Mouse (Mus musculus) ovary, postnatal 10 days (tissue): ENCODE measurements around the gene Grm4.
A peak's percentile ranks its signal among the peaks of the same experiment; 100 is the strongest.

Source experiments
- DNase-seq: peaks from one replicate; pipeline ENCODE4 v3.0.0; 2022; ENCODE audit warnings: low spot score

The Grm4 gene

DNA sequence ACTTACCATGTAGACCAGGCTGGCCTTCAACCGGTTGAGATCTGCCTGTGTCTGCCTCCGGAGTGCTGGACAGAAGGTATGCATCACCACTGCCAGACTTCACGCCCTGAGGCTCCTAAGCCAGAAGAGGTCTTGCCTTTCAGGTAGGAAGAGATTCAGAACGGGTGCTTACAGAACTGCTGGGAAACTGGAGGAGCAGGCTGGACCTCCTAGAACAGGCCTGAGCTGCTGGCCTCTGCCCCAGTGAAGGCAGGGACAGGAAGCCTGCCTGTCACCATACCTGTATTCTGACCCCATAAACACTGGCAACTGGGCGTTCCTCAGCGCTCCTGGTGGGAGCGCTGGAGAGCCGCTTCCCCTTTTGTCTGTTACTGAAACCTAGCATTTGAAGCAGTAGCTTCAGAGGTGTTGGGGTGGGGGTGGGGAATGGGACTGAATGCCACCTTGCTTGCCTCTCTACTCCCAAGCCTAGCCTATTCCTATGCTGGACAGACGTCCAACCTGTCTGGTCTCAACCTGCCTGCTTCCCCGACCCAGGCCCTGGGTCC, 30.3 kb upstream of the Grm4 start:
- no peak for DNase-seq

DNA sequence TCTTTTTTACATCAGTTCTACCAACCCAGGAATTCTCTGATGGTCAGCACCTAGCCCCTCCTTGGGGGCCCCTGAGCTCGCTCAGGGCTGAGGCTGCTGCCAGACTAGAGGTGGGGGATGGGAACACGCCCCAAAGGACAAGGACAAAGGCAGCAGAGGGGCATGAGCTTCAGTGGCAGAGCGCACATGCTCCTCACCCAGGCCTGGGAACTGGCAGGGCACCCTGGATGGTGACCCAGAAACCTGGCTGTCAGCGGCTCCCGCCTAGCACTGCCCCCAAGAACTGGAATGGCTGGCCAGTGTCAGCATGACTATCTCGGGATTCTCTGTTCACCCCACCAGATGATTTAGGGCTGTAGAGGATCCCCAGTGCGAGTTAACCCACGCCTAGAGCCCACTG, 28.0 kb upstream of the Grm4 start:
- DNase-seq = no peak

DNA sequence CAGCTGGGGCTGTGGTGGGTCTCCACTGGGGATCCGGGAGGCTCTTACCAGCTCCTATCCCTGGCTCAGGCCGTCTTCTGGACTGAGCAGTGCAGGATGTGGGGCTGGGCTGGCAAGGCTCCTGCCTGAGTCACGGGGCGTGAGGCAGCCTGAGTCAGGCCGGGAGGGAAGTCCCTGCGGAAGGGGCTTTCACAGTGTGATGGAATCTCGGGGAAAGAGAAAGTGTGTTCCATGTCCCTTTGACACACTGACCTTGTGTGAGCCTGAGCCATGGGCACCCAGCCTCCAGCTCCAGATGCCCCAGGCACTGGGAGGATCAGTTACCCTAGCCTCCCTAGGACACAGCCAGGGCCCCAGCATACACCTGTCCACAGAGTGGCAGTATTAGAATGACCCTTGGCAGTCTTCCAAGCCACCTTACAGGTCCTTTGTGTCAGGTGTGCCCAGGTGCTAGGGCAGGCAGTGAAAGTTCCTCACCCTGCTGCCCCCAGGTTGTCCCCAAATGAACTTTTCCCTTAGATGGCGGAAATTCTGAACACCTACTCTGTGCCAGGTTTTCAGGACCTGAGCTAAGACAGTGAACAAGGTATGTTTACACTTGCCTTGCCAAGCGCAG, 26.2 kb upstream of the Grm4 start:
- no peak for DNase-seq

DNA sequence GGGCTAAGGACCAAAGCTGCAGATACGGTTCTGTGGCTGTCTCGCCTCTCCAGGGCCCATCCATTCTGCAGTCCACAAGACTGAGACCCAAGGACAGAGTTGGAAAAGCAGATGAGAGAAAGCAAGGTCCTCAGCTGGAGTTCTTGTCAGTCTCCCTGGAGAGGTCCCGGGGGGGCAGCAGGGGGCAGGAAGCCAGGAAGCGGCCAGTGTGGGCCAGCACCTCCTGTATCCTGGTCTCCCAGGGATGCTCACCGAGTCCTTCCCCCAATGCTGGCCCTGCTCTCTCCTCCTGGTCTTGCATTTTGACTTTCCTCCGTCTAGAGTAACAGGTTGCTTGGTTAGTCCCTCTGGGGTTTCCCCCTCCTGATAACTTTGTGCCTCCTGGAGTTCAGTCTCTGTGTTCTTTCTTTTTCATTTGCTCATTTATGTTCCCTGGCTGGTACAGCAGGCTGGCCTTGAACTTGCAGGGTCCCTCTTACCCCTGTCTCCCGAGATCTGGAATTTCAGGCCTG, 25.4 kb upstream of the Grm4 start:
- no peak for DNase-seq

DNA sequence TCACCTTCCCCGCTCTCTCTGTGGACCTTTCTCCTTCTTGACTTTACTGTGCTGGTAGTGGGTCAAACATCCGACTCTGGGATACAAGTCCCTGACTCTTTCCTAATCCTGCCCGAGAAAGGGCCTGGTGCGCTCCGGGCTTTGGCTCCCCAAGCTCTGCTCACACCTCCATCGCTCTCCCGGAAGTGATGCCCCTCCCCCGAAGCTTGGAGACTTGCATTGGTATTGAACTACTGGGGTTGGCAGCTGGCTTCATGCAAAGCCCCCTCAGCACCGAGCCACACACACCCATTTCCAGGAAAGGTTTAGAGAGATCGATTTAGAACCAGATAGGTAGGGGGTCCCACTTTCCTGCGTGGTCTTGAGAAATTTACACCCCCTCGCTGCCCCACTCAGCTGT, 24.8 kb upstream of the Grm4 start:
- DNase-seq = no peak

DNA sequence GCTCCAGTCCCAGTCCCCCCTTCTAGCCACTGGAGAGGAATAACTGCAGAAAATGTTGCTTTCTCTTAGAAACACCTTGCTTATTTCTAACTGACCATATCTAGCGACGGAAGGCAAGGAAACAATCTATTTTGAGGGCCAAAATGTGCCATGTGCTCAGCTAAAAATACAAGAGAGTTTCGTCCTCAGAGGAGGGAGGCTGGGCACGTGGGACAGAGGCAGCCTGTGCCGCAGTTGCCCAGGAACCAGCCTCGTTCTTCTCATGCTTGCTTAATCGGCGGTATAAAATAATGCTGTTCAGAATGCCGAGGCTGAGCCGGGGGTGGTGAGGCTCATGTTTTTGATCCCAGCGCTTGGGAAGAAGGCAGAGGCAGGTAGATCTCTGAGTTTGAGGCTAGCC, 23.3 kb upstream of the Grm4 start:
- DNase-seq = no peak

DNA sequence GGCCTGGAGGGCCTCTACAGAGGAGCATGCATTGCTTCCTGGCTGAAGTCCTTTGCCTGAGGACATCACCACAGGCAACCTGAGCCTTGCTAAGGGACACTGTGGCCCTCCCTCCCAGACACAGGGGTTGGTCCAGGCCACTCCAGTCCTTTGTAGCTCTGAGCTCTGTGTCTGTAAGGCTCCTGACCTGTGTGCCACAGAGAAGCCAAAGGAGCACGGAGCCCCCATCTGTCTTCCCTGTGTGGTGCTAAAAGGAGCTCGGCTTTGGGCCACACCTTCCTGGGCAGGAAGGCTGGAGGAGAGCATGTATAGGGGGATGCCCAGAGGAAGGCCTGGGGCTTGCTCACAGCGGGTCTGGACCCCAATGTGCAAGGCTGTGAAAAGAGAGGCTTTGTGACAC, 20.8 kb upstream of the Grm4 start:
- no peak for DNase-seq

DNA sequence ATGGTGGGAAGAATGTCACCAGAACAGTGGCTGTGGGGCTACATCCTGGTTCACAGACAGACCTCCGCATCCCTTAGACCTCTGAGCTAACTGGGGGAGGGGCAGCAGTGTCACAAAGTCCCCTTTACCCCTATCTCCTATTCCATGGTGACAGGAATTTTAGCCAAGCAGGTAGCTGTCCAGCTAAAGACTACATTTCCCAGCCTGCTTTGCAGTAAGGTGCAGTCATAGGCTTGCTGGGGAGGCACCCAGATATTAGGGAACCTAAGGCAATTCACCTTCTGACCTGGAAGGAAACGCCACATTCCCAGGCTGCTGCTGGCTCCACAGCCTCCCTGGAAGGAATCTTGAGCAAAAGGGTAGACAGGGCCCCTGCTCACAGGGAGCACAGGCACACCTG, 20.1 kb upstream of the Grm4 start:
- DNase-seq = no peak

DNA sequence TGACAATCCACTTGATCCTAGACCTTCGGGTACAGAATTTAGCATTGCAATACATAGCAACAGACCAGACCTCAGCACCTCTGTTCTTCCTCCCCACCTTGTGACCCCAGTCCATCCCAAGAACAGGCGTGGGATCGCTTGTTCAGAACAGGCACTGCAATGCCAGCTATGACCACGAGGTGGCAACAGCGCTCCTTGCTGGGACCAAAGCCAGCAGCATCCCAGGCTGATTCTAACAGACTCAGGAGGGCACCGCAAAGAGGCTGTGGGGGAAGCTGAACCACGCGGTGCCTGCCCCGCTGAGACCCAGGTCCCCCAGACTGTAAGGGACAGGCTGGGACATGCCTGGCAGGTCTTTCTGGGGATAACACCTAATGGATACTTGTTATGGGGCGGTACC, 13.5 kb upstream of the Grm4 start:
- DNase-seq = peak; percentile 86

DNA sequence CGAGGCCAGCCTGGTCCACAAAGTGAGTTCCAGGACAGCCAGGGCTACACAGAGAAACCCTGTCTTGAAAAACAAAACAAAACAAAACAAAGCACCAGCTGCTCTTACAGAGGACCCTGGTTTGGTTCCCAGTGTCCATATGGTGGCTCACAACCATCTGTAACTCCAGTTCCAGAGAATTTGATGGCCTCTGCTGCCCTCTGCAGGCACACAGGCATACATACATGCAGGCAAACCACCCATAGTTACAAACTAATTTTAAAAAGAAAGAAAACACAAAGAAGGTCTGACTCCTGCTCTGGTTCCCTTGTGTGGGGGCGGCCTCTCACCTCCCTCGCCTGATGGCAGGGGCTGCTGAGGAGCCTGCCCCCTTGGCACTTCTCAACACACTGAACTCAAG, 12.2 kb upstream of the Grm4 start:
- no peak for DNase-seq

DNA sequence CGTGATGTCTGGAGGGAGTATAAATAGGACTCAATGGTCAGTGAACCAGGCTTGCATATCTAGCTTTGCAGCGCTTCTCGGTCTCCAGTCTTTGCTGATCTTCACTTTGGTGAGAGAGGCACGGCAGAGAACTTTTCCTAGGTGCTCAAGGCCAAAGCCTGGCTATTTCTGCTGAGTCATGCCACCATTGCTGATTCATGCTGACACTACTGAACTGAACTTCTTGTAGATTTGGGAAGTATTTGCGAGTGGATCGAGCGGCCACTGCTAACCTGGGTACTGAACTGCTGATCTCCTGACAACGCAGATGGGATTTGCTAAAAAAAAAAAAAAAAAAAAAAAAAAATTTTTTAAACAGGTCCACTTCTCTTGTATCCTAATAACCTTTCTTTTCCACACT, 10.9 kb upstream of the Grm4 start:
- no peak for DNase-seq

DNA sequence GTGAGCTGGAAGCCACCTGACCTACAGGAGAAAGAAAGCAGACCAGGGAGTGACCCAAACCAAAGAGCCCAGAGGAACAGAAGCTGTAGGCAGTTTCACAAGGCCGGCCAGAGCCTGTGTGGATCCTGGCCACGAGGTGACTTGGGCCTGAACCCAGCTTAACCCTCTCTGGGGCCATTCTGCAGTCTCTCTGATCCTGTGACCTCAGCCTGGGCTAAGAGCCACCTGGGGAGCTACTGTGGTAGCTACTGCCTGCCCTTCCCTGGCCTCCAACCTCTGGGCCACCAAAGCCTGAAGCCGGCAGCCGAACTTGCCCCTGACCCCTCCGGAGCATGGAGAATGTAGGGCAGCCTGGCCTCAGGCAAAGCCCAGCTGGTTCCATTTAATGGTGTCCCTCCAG, 7.6 kb upstream of the Grm4 start:
- DNase-seq = no peak

DNA sequence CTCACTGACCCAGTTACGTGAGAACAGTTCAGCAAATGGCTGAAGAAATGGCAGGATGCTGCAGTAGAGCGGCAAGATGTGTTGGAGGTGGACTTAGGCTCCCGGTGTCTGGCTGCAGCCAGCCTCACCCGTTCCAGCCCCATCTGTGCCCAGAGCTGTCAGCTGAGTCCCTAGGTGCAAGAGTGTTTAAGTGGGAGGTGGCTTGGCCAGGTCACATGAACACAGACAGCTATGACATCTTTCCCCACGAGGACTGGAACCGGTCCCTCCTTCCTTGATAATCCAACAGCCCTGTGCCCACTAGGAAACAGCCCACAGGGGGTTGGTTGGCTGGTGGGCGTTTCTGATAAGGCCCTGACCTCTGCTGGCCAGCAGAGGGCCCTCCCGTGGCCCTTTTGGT, 6.8 kb upstream of the Grm4 start:
- DNase-seq = no peak

DNA sequence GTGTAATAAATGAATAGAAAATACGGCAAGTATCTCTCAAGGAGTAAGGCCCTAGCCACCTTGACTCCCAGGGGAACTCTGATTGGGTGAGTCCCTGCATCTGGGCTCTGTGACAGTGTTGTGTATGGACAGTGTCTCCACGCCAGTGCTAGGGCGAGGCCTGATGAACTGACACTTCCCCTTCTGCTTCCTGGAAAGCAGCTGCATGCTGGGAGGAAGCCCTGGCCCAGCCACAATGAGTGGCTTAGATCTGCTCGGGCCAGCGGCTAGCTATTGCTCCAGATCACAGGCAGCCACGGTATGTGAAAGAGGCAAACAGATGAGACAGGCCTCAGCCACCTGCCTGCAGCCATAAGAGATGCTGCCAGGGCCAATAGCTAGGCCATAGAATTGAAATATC, 6.0 kb upstream of the Grm4 start:
- no peak for DNase-seq

DNA sequence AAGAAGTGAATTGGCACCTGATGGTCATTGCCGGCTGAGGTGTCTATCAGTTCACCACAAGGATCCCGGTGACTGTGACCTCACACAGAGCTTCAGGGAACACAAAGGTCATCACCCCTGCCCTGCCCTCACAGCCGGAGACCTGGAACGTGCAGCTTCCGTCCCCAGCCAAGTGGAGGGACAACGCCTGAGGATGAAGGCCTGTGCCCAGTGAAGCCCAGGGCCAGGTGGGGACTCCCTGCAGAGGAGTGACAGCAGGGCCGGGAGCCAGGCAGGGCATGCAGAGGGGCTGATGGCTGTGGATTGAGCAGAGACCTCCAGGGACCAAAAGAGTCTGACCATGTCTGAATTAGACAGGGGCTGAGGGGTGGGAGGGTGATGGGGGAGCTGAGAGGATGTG, 1.9 kb upstream of the Grm4 start:
- DNase-seq = no peak

DNA sequence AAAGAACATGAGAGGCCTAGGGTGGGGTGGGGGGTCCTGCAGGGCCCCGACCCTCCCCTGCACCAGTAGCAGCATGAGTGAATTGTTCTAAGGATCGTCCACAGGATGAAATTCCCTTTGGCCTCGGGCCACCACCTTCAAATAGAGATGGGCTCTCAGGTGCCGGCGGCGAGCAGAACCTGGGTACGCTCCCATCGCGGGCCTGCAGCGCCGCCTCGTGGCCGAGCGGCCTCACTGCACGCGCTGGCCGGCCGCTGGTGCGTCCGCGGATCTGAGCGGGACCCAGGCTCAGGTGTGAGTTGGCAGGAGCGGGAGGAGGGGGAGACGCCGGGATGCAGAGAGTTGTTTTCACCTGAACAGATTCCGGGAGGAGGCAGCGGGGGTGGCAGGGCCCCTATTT, 646 bp downstream of the Grm4 start:
- DNase-seq = no peak

DNA sequence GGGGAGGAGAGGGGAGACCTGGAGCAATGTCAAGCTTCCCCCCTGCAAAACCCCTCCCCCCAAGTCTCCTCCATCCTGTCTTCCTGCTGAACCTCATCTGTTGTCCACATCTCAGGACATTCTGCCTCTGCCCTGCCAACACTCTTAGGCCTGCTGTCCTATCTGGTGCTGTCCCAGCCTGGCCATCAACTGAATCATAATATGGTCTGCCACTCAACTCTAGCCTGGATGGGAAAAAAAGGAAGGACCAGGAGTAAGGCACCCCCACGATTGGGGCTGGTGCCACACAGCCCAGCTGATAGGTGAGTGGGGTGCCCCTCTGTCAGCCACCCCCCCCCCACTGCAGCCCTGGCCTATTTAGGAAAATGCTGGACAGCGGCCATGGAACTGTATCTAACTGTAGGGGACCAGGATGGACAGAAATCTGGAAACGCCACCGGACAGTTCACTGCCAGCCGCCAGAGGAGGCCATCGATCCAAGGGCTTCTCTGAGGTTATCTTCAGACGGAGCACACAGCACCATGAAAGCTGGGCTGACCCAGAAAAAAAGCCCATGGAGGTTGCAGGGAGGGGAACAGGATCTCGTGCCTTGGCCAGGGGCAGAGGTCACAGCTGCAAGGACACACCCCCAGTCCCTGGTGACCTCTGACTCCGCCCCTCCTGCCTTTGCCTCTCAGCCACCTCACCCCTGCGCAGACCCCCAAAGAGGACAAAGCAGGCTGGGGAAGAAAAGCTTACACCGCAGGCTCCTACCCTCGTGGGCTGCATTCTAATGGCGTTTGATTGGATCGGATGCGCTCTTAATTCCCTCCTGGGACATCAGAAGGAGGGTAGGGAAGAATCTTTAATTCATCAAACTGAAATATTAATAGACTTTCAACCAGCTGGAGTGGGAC, 2.3 kb downstream of the Grm4 start:
- DNase-seq = no peak

DNA sequence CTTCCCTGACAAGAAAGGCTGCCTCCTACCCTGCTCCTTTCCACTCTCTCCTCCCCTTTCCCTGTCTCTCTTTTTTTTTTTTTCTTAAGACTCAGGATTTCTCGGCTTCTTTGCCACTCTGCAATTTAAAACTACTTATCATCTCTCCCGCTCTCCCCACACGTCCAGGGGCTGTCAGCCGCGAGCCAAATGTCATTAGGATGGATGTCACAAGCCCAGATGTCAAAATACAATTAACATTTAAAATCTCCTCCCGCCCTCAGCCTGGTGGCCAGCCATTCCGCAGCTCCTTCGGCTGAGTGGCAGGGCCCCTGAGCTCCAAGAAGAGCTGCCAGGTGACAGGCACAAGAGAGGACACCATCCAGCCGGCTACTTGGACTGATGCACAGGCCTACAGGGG, 2.9 kb downstream of the Grm4 start:
- no peak for DNase-seq

DNA sequence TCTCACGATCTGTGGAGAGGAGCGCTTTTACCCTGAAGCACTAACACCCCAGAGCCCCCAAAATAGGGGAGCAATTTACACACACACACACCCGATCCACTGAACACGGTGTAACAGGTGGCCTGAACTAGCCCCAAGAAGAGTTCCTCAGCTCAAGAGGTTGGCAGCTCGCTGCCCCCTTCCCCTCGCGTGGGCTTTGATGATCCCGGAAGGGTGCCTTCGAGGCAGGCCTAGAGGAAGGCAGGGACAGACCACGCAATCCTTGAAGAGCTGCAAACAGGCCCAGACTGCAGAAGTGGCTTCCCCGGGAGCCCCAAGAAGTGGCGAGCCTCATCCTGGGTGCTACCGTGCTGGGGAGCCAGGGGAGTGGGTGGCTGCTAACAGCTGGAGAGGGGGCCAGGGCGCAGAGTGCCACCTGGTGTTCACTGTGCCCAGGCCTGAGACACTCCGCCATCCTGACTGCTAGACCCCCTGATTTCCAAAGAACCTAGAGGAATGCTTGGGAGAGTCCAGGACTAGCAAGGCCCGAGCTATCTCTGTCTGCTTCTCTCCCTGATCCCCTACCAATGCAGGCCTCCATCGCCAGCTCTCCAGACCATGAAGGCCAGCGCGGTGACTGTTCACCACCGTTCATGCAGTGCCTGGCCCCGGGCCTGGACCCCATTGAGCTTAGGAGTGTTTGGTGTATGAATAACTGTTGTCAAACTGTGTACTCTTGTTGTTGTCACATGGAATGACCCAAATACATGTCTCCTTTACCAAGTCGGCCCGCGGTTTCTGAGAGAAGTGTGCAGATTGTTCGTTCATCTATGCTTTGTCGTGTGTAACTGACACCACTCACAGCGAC, 7.1 kb downstream of the Grm4 start:
- no peak for DNase-seq

DNA sequence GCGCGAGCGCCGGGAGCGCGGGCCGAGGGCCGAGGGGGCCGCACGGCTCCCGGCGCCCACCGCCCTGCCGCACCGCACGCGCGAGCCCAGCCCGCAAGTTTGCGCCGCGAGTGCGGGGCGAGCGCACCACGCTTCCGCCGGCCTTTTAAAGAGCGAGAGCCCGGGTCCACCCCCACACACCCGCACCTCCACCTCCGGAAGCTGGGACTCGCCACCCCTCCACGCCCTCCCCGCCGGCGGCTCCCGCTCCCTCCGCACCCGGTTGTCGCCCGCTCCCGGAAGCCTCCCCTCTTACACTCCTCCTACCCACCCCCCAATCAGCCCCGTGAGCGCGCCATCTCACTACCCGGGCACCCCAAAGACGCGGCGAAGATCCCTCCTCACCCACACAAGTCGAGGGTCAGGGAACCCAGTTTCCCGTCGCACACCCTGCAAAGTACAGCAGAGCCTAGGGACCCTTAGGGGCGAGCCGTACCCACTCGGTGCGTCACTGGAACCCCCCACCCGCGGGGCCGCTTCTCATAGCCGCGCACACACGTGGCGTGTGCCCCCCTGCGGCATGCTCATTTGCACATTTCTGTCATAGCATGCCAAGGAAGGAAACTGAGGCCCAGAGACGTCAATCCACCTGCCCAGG, 7.8 kb downstream of the Grm4 start:
- DNase-seq = no peak

DNA sequence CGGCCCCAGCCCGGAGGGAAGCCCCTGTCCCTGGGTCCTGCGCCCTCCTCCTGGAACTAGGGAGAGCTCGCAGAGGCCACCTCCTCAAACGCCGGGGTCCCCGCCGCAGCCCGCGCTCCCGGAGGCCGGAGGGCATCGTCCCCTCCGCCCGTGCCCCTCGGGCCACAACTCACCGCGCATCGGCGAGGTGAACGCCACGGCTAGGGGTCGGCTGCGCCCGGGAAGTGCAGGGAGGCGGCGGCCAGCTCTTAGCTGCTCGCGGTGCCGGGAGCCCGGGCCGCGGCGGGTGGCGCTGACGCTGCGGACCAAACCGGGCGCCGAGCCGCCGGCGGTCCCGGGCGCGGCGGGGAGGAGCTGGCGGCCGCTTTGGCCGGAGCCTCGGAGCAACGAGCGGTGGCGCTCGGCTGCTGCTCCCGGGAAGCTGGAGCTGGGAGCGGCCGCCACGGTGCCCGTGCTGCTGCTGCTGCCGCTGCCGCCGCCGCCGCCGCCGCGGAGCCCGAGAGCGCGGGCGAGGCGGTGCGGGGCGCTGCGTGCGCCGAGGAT, 8.5 kb downstream of the Grm4 start:
- DNase-seq = no peak
